Mouse (Mus musculus) right cerebral cortex, adult 18-20 months (tissue): Measurements from ENCODE around the gene Slc29a1.
A peak's percentile ranks its signal among the peaks of the same experiment; 100 is the strongest.

Source experiments
- DNase-seq: peaks from one replicate; pipeline ENCODE4 v3.0.0; 2022; ENCODE audit warnings: mixed read lengths

The Slc29a1 gene

DNA sequence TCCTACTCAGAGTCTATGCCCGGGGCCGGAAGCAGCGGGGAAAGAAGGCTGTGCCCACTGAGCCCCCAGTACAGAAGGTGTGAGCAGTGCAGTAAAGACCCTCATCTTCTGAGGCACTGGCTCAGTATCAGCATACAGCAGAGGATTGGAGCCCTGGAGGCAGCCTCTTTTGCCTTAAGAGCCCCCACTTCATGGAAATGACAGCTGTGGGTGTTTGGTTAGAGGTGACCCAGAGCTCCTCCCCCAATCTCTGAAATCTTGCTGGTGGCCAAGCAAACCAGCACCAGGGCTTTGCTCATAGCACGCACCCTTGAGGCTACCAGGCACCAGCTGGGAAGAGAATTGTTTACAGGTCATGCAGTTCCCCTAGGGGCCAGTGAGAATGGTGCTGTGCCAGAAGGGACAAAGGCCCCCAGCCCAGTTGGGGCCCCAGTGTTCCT lies 32.2 kb downstream of the Slc29a1 start:
- DNase-seq, result no peak

DNA sequence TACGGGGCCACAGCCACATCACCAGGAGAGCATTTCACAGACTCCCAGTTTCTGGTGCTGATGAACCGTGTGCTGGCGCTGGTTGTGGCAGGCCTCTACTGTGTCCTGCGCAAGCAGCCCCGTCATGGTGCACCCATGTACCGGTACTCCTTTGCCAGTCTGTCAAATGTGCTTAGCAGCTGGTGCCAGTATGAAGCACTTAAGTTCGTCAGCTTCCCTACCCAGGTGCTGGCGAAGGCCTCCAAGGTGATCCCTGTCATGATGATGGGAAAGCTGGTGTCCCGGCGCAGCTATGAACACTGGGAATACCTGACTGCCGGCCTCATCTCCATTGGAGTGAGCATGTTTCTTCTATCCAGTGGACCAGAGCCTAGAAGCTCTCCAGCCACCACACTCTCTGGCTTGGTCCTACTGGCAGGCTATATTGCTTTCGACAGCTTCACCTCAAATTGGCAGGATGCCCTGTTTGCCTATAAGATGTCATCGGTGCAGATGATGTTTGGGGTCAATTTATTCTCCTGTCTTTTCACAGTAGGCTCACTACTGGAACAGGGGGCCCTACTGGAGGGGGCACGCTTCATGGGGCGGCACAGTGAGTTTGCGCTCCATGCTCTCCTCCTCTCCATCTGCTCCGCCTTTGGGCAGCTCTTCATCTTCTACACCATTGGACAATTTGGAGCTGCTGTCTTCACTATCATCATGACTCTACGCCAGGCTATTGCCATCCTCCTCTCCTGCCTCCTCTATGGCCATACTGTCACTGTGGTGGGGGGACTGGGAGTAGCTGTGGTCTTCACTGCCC lies 32.8 kb downstream of the Slc29a1 start:
- no peak for DNase-seq

DNA sequence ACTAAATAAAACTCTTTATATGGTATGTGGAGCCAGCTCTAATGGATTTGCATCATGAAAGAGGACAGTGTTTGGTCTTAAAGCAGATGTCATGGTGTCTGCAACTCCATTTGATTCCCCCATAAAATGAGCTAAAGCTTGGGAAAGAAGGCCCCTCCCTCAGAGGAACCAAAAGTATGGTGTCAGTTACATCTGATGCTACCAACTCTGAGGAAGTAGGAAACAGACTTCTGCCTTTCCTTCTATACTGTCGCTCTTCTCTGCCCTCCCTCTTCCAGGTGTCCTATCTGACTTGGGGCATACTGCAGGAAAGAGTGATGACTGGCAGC lies 33.4 kb downstream of the Slc29a1 start:
- DNase-seq, result no peak

DNA sequence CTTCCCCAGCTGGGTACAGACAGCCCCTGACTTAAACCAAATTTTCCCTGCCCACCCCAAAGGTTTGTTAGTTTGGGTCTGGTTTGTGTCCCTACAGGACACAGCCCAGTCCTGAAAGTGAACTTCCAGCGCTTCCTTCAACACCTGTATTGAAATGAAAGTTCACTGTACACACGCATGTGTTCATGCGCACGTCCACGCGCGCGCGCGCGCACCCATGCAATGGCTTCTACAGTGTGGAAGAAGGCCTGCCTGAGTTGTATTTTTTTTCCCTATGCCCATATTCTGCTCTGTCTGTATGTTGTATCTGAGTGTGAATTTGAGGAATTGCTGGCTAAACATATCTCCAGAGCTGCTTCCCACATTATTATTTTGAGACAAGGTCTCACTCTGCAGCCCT lies 34.3 kb downstream of the Slc29a1 start:
- DNase-seq, result no peak

- DNase-seq, result no peak
Measured at GRCm38 (mm10) chr17:45564531-45565084, 34.8 kb downstream of the Slc29a1 start.

GRCm38 (mm10) chr17:45563655-45564530 lies 35.5 kb downstream of the Slc29a1 start, which contains the start of gene Slc35b2:
Gene Slc35b2, plus strand, starts transcription at chr17:45563874.
- DNase-seq, result peak; percentile 92

GRCm38 (mm10) chr17:45563216-45563615 lies 36.2 kb downstream of the Slc29a1 start:
- DNase-seq, result no peak

DNA sequence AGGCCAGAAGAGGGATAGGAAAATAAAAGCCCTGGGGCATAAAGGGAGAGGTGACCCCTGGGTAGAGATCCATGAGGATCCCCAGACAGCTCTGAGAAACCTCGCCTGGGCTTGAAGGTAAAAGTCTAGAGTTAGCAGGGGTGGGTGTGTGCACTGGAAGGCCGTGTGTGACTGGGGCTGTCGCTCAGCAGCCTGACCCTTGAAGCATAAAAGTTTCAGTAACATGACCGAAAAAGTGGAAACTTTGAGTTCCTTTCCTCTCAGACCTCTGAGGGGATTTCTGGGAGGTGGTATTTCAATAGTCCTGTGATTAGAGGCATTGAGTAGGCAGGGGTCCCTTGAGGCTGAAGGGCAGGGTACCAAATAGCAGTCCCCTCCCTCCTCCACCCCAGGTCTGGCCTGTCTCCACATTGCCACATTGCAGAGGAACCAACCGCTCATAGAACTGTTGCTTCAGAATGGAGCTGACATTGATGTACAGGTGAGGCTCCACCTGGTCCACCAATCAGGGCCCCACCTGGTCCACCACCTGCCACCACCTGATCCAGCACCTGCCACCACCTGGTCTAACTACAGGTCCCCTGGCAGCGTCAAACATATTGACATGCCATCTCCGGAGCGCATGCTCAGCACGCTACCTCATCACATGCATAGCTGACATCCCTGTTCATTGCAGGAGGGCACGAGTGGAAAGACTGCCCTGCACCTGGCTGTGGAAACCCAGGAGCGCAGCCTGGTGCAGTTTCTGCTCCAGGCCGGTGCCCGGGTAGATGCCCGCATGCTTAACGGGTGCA lies 39.5 kb downstream of the Slc29a1 start:
- DNase-seq, result no peak

- no peak for DNase-seq
Measured at GRCm38 (mm10) chr17:45557998-45558862, 41.2 kb downstream of the Slc29a1 start.

GRCm38 (mm10) chr17:45557246-45557824 lies 42.1 kb downstream of the Slc29a1 start:
- no peak for DNase-seq

GRCm38 (mm10) chr17:45556514-45557245 lies 42.7 kb downstream of the Slc29a1 start:
- DNase-seq, result no peak

- no peak for DNase-seq
Measured at GRCm38 (mm10) chr17:45556107-45556489, 43.3 kb downstream of the Slc29a1 start.

GRCm38 (mm10) chr17:45555452-45556106 lies 43.8 kb downstream of the Slc29a1 start, which contains the start of gene Nfkbie:
Gene Nfkbie, plus strand, starts transcription at chr17:45555703.
- DNase-seq, result peak; percentile 91

- DNase-seq, result no peak
Measured at GRCm38 (mm10) chr17:45554420-45554819, 45.0 kb downstream of the Slc29a1 start.

- DNase-seq, result no peak
Measured at GRCm38 (mm10) chr17:45553065-45553464, 46.3 kb downstream of the Slc29a1 start.

DNA sequence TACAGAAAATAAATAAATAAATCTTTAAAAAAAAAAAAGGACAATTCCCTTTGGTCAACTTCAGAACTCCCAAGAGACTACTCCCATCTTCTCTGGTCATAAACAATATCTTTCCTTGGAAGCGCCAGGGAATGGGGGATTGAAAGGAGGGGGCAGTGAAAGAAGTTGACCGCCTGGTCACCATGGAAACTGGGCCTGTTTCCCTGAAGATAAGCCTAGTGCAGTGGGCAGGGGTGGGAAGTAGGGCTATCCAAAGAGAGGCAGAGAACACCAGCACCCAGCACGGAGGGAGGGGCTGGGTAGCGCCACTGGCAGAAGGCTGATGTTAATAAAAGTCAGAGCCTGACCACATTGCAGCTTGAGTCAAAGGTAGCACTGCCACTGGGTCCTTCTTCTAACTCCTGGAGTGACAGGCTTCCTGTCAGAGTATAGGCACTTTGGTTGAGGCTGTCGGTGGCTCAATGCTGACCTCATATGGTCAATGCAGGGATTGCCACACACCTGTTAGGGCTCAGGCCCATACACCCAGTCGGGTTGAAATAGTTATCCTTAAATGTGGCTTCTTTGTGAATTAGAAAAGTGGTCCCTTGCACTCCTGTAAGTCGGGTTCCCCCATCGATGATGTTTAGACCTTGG lies 47.5 kb downstream of the Slc29a1 start:
- peak; percentile 75 for DNase-seq

DNA sequence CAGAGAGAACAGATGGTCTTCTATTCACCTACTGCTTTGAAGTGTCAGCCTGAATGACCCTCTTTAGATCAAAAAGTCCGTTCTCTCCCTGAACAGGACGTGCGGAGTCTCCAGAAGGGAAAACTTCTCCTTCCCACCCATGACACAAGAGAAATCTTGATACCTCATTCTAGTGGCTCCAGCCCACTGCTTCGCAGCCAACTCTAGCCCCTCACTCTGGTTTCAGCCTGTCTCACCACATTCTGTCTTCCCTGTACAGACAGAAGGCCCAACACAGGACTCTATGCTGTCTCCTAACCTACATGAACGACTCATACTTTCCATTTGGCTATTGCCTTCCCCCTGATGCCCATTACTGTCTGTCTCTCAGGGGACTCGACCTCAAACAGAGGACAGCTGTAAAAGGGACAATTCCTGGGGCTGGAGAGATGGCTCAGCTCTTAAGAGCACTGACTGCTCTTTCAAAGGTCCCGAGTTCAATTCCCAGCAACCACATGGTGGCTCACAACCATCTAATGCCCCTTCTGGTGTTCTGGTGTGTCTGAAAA lies 48.1 kb downstream of the Slc29a1 start:
- DNase-seq, result no peak

GRCm38 (mm10) chr17:45550253-45550652 lies 49.2 kb downstream of the Slc29a1 start:
- no peak for DNase-seq

GRCm38 (mm10) chr17:45549617-45550181 lies 49.7 kb downstream of the Slc29a1 start, which contains the start of gene Tmem151b:
Gene Tmem151b, minus strand, starts transcription at chr17:45549677.
- DNase-seq, result peak; percentile 71
